Mouse (Mus musculus): Measurements from ENCODE around the gene Cit.

DNA sequence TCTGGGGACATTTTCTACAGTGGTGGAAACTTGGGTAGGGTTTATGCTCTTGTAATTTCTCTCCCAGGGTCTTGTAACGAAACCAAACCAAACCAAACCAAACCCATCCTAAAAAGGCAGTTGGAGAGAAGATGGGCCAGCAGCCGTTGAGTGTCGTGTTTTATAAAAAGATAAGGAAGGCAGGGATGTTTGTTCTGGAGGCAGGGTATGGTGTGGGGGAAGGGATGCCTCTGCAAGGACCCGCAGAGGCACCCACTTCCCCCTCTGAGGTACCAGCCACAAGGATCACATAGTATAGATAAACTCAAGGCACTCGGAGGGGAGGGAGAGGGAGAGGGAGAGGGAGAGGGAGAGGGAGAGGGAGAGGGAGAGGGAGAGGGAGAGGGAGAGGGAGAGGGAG is 4.6 kb upstream of the Cit start:
- no peak for TF ChIP-seq CTCF (IDR thresholded peaks at IDR 0.05; ENCODE audit: control insufficient read depth, insufficient read depth, insufficient replicate concordance, low read depth, low read length)
- TF ChIP-seq POLR2A (IDR thresholded peaks at IDR 0.05; ENCODE audit: control insufficient read depth, low read depth, low read length): no peak

All from testis, adult 2 months (tissue).